Mouse (Mus musculus): Measurements from ENCODE around the gene Pvalb.

DNA sequence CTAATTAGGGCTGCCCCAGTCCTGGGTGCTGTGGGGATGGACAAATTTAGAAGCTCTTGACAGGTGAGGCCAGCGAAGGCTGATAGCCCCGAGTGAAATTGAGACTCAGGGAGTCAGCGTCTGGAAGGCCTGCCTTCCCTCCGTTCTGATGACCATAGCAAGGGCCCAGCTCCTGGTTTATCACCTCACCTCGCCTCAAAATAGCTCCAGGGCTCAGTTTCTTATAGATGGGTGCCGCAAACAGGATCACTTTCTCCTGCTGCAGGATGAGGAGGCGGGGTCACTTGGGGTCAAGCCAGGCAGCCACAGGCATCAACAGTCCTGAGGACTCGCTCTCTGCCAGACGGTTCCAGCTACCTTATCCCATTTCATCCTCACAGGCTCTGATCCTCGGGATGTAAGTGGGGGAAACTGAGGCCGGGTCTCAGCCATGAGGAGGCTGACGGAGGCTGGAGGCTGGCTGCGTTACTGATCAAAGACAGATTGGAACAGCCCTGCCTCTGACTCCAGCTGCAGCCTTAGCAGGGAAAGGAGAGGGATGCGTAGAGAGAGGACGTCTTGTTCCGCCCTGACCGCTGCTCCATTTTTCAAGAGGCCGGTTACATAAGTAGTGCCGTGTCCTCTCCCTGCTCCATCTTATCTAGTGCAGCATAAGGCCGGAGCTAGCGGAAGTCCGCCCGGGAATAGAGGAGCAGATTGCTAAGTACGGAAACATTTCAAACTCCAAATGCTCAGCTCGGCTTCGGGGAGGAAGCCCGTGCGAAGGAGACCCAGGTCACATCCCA is 10.9 kb downstream of the Pvalb start:
- TF ChIP-seq CHD2 (IDR thresholded peaks at IDR 0.05; ENCODE audit: low read depth, low read length): no peak
- no peak for TF ChIP-seq HCFC1 (IDR thresholded peaks at IDR 0.05; ENCODE audit: borderline replicate concordance, insufficient read depth, low read length)
- no peak for TF ChIP-seq ZC3H11A (IDR thresholded peaks at IDR 0.05; ENCODE audit: borderline replicate concordance, low read depth, low read length)
- TF ChIP-seq MAFK (IDR thresholded peaks at IDR 0.05; ENCODE audit: insufficient read depth, low read depth, low read length): no peak
- TF ChIP-seq ZNF384 (IDR thresholded peaks at IDR 0.05; ENCODE audit: low read depth, low read length): no peak

Measured in ES-E14 (cell line).